Mouse (Mus musculus) left cerebral cortex, postnatal 36 days (tissue): ENCODE measurements around the gene Tmem150a. TPM values are rescaled to one million over a fixed set of nuclear protein-coding genes. Genes with fewer than 3 reads are reported as not detected.

Experiments
- DNase-seq, 2 experiments: peaks; one replicate each; pipeline ENCODE4 v3.0.0; 2021 to 2022; ENCODE audit warnings: low spot score in 2 of 2, mixed read lengths in 1 of 2
- intact Hi-C: fragments of 180-260 bp; cut with DNase I; formaldehyde crosslinking; loops from one replicate; pipeline ENCODE4 v1.15.1; 2025
- total RNA-seq, 2 experiments: library from RNA; stranded (reverse); gene quantifications; 2 replicates each; pipeline ENCODE4 v1.2.3; 2021

Gene Tmem150a
- total RNA-seq, 2 experiments from 2014 or later = 9.0 to 9.9 TPM

- peak; percentile 82 to 84 for DNase-seq
- intact Hi-C loops = no loop called here
Observed at GRCm38 (mm10) chr6:72347166-72347941, 7.9 kb upstream of the Tmem150a start, which contains the start of gene 0610030E20Rik. TSS of gene 0610030E20Rik (plus strand) at chr6:72347317.

DNA sequence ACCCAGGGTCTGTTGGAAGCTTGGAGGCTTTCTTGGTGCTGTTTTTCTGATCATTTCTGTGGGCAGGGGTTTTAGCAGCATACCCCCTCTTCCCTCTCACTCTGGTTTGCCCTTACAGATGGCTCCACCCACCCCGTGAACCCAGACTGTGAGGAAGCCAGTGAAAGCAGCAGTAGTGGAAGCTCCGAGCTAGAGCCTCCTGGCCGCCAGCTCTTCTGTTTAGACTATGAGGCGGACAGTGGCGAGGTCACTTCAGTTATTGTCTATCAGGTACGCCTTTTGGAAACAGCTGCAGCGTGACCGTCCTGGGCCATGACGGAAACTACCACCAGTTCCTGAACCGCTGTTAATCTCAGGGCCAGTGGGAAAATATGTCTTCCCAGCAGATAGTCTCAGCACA, 6.8 kb upstream of the Tmem150a start:
- intact Hi-C loops = no loop called here
- DNase-seq = no peak

GRCm38 (mm10) chr6:72350214-72350613, 5.0 kb upstream of the Tmem150a start:
- intact Hi-C loops = no loop called here
- DNase-seq = no peak

- intact Hi-C loops = no loop called here
Observed at GRCm38 (mm10) chr6:72352636-72353405, 2.4 kb upstream of the Tmem150a start.

DNA sequence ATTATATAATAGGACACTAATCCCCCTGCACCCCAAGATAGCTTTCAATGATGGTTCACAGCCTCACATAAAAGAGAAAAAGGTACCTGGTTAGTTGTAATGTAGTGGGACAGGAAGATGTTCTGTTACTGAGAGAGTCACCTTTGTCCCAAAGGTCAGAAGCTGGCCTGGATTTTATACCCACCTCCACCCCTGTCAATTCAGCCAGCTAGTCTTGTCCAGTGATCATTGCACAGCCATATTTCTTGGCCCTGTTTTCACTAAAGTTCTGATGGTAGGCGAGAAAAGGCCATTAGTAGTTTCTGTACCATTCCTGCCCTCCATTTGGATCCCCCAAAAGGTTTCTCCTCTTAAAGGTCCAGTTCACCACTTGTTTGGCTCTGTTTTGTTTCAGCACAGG, 1.2 kb upstream of the Tmem150a start:
- intact Hi-C loops = no loop called here
- no peak for DNase-seq

More at GRCm38 (mm10) chr6:72352636-72353405, 2.4 kb upstream of the Tmem150a start:
- no peak for DNase-seq

DNA sequence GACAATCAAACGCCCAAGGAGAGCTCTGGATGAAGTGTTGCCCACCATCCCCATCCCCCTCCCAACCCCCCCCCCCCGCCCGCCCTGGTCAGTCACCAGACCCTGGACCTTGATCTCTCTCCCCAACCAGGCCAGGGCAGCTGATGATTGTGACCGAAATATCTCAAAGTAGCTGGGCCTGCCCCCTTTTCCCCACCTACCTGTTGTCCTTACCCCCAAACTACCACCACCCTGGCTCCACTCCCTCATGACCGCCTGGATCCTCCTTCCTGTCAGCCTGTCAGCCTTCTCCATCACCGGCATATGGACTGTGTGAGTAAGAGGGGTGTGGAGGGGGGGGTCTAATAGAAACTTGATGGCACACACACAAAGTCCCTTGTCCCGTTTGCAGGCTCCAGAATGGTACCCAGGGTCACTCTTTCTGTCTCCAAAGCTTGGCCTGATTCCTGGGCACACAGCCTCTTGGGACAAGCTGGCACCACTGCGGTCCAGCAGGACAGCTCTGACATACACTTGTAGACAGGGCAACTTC, 820 bp downstream of the Tmem150a start:
- intact Hi-C loops = no loop called here
- DNase-seq = no peak

- intact Hi-C loops = no loop called here
Observed at GRCm38 (mm10) chr6:72357164-72358079, 2.2 kb downstream of the Tmem150a start.

DNA sequence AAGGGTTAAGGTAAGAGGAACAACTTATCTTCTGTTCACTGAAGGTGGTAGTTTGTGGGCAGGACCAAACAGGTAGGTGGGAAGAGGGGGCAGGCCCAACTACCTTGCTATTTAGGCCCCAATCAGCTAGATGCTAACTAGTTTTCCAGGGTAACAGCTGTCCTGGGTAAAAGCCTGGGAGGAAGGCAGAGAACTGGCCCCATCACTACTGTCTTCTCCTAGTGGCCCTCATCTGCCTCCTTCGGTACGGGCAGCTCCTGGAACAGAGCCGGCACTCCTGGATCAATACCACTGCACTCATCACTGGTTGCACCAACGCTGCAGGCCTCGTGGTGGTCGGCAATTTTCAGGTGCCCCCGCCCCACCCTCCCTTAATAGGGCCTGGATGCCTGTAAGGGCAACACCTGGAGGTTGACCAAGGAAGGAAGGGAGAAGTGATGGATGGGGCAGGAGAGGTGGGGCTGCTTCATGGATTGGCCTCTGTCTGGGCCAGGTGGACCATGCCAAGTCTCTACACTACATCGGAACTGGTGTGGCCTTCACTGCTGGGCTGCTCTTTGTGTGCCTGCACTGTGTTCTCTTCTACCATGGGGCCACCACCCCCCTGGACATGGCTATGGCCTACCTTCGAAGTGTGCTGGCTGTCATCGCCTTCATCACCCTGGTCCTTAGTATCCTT, 3.0 kb downstream of the Tmem150a start:
- no peak for DNase-seq
- intact Hi-C loops = no loop called here

More at GRCm38 (mm10) chr6:72357164-72358079, 2.2 kb downstream of the Tmem150a start:
- DNase-seq = no peak

DNA sequence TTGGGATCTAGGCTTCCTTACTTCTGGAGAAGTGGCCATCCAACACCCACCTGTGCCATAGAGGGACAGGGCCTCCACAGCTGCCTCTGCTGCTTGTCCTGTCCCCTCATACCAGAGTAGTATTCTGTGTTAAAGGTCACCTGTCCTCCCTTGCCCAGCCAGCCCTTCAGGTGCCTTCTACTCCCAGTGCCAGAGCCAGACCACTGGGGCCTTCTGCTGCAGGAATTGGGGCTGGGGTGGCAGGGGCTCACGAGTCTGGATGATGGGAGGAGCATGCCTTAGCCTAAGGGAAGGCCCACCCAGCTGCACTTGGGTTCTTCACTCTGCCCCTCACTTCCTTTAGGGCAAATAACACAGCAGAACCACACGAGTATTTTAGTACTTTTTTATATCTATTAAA, 4.1 kb downstream of the Tmem150a start:
- DNase-seq = no peak
- intact Hi-C loops = no loop called here

DNA sequence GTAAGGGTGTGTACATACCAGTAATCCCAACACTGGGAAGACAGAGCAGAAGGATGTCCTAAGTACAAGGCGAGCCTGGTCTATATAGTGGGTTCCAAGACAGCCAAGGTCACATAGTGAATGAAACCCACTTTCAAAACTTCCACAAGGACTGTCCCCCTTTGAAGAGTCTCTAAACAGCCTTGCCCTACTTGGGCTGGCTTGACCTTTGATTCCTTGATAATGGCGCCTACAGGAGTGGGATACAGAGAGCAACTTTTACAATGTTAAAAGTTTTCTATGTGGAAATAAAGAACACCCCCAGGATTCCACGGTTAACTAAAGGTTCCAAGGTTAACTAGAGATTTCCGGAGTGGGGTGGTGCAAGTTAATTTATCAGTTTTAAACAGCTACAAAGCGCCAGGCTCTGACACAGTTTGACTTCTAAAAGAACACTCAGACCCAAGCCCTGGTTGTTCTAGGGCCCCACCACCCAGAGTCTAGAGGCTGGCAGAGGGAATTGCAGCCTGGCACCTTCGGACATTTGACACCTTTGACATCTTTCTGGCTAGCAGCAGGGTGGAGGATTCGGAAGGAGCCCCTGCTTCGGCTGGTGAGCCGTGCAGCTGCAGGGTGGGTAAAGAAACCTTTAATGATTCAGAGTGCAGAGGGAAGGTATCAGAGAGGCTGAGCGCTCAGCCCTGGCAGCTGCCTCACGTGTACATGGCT, 4.8 kb downstream of the Tmem150a start:
- no peak for DNase-seq
- intact Hi-C loops = no loop called here

DNA sequence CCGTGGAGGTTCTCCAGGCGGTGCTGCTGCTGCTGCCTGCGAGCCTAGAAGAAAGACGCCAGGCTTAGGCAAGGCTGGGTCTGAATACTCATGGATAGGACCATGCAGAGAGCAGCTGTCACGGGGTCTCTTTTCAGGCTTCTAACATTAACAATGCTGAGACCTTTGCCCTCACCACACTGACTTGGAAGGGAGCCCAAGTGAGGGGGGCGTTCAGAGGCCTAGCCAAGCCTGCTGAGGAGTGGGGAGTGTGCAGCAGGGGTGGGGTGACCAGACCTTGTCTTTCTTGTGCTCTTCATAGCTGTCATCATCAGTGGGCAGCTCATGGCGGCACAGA, 5.3 kb downstream of the Tmem150a start:
- intact Hi-C loops = no loop called here
- no peak for DNase-seq

DNA sequence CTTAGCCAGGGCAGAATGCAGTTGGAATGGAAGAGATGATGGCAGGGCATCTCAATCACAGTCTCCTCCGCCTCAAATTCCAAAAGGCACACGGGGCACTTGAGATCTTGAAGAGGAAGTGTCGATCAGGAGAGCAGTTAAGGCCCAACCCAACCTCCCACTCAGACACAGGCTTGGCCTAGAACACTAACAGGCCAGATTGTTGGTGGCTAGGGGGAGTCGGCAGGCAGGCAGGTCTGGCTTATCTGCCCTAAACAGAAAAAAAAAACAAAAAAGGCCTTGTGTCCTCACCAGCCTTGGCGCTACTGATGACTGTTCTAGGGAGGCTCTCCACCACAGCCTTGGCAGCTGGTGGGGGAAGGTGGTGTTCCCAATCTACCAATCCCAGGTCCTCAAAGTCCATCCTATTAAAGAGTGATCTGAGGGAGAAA, 5.9 kb downstream of the Tmem150a start:
- DNase-seq = no peak
- intact Hi-C loops = no loop called here

DNA sequence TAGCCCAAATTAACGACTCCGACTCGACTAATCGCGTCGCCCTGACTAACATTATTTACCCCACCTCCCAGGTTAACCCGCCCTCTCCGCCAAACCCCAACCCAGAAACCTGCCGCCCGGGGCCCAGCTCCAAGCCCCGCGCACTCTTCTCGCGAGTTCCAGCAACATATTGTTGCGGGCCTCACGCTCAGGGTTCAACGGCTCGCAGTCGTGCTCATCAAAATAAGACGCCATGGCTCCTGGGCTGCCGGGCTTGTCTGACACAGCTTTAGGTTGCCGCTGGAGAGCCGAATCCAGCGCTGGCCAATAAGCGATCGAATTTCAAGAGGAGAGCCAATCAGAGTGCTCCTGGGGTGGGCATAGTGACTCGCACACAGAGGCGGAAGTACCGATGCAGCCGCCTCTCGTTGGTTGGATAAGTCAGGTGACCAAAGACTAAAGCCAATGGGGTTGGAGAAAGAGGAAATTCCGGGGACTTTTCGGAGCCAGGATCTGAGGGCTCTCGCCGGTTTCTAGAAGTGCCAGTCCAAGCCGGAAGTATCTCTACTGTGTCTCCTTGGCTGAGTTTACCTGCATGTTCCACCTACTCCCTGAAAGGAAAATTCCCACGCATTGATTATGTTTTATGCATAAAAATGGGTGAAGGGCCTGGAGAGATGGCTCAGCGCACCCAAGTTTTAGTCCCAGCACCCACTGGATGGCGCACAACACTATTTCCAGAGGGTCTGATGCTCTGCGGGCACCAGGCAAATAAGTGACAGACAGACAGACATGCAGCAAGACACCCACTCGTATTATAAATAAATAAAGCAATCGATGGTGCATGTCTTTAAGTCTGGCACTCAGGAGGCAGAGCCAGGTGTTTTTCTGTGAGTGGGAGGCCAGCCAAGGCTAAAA, 7.1 kb downstream of the Tmem150a start:
- peak; percentile 94 to 95 for DNase-seq
- intact Hi-C loops = no loop called here

GRCm38 (mm10) chr6:72364009-72364408, 8.8 kb downstream of the Tmem150a start:
- intact Hi-C loops = no loop called here
- no peak for DNase-seq

DNA sequence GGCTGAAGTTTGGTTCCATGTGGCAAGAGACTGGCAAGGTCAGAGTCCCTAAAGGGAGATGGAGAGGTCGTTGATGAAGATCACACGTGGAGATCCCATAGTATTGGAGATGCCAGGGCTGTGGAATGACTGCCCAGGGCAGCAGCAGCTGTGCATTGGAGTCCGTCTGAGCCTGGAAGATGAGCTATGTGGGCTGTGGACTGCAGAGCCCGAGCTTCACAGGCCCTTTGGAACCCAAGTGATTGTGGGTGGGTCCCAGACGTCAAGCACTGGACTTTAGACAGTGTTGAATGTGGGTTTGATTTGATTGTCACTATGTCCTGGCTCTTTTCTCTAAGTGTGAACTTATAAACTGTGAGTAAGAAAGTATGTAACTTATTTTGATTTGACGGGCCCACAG, 9.7 kb downstream of the Tmem150a start:
- no peak for DNase-seq
- intact Hi-C loops = loop anchor here (5.0 kb wide), 1 partner anchor 42 kb away; no protein-coding TSS in a partner anchor

DNA sequence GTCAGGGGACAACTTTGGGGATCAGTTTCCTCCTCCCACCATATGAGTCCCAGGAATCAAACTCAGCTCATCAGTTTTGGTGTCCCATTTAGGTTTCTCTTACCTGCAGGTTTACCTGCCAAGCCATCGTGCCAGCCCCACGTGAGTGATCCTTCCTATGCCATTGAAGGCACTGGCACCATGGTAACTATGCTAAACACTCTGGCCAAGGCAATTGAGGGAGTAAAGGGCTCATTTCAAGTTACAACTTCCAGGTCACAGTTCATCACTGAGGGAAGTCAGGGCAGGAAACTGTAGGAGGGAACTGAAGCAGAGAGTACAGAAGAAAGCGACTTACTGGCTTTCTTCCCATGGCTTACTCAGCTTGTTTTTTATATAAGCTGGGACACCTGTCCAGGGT, 11.1 kb downstream of the Tmem150a start:
- intact Hi-C loops = loop anchor here (5.0 kb wide), 1 partner anchor 41 kb away; no protein-coding TSS in a partner anchor
- no peak for DNase-seq

- no peak for DNase-seq
- intact Hi-C loops = loop anchor here (5.0 kb wide), 1 partner anchor 40 kb away; no protein-coding TSS in a partner anchor
Observed at GRCm38 (mm10) chr6:72366844-72367443, 11.7 kb downstream of the Tmem150a start, which contains the start of gene Rnf181. TSS of gene Rnf181 (minus strand) at chr6:72366956.
